8 mouse cellular contexts compared by ENCODE assay signal in genomic region chr2:143862484-143863231, GRCm38 (mm10). TPM values are rescaled to one million over a fixed set of nuclear protein-coding genes. Genes with fewer than 3 reads are reported as not detected.
DNase-seq lines count a peak whose midpoint lies in the region; ATAC-seq lines count a peak whose summit lies in the region.

Gene Bfsp1, minus strand, starts transcription at chr2:143863173.

- peak; percentile 16 for DNase-seq in right cerebral cortex, adult 18-20 months
- DNase-seq in right cerebral cortex, postnatal 36 days (ENCODE audit: low spot score in 2 of 2): no peak
- DNase-seq in kidney, postnatal 14 days: peak; percentile 67
- DNase-seq in lung, postnatal 4 days: peak; percentile 69 to 86
- DNase-seq in right cerebral cortex, postnatal 25 days: peak; percentile 22
- DNase-seq in spleen, adult 12 weeks (ENCODE audit: low spot score): no peak

- H3K9ac ChIP-seq in embryonic facial prominence, embryonic 13.5 days: peak within 1 kb of the TSS; percentile 83
- peak within 1 kb of the TSS; percentile 81 for H3K9ac ChIP-seq in heart, embryonic 14.5 days (ENCODE audit: low read length)

- no peaks in the 10 kb centered on the region for H3K36me3 ChIP-seq in embryonic facial prominence, embryonic 13.5 days
- H3K36me3 ChIP-seq in heart, embryonic 14.5 days (ENCODE audit: control insufficient read depth, insufficient read depth, low read length): no peaks in the 10 kb centered on the region

- WGBS in embryonic facial prominence, embryonic 13.5 days: 3% methylated on average over 80 of the region's 86 CpGs
- 3% methylated on average over 75 of the region's 86 CpGs for WGBS in heart, embryonic 14.5 days

- peak within 1 kb of the TSS; percentile 48 for H3K4me3 ChIP-seq in embryonic facial prominence, embryonic 13.5 days
- H3K4me3 ChIP-seq in heart, embryonic 14.5 days (ENCODE audit: control insufficient read depth in 1 of 2, insufficient read depth in 1 of 2, low read depth in 1 of 2, low read length in 2 of 2): peak within 1 kb of the TSS; percentile 38 to 49

- H3K27me3 ChIP-seq in embryonic facial prominence, embryonic 13.5 days: peaks cover 5% of the 10 kb centered on the region; the same call in 1 of the 2 replicates
- no peaks in the 10 kb centered on the region for H3K27me3 ChIP-seq in heart, embryonic 14.5 days (ENCODE audit: control insufficient read depth, insufficient read depth, low read length)

- H3K4me2 ChIP-seq in embryonic facial prominence, embryonic 13.5 days: peak within 1 kb of the TSS; percentile 70
- H3K4me2 ChIP-seq in heart, embryonic 14.5 days (ENCODE audit: low read length): peak within 1 kb of the TSS; percentile 68

- H3K27ac ChIP-seq in embryonic facial prominence, embryonic 13.5 days: peak within 1 kb of the TSS; percentile 29; the same call in 1 of the 2 replicates
- H3K27ac ChIP-seq in heart, embryonic 14.5 days (replicated peaks in 1 of 2; ENCODE audit: control insufficient read depth in 1 of 2, insufficient read depth in 1 of 2, low read depth in 2 of 2, low read length in 2 of 2): peak within 1 kb of the TSS in 1 of 2 experiments; percentile 20; a peak in 2 of 4 replicates

- H3K4me1 ChIP-seq in embryonic facial prominence, embryonic 13.5 days: peaks cover 8% of the 10 kb centered on the region; the same call in 1 of the 2 replicates
- H3K4me1 ChIP-seq in heart, embryonic 14.5 days (ENCODE audit: control insufficient read depth in 2 of 2, insufficient read depth in 2 of 2, low read length in 2 of 2): peaks cover 2 to 8% of the 10 kb centered on the region in 2 experiments; a peak in 3 of 4 replicates

- no peaks in the 10 kb centered on the region for H3K9me3 ChIP-seq in embryonic facial prominence, embryonic 13.5 days
- H3K9me3 ChIP-seq in heart, embryonic 14.5 days (ENCODE audit: control insufficient read depth, low read length): no peaks in the 10 kb centered on the region

- ATAC-seq in embryonic facial prominence, embryonic 13.5 days (ENCODE audit: insufficient number of reproducible peaks, insufficient read depth, low FRiP score, low TSS enrichment, low read depth): peak; percentile 48; the same call in 1 of the 2 replicates
- ATAC-seq in heart, embryonic 14.5 days (ENCODE audit: insufficient number of reproducible peaks, insufficient read depth, low FRiP score, low read depth): peak; percentile 79

RNA-seq across cellular contexts. Expression of gene Bfsp1, which starts in this region (rescaled TPM):
- 2.8 and 3.5 TPM in 2 replicates for polyA plus RNA-seq in embryonic facial prominence, embryonic 13.5 days (2015; fragmentation: Nextera tagmentation; extraction: Ambion mirVana)
- 2.1 and 2.2 TPM in 2 replicates for polyA plus RNA-seq in heart, embryonic 14.5 days (2014; fragmentation: Nextera tagmentation; extraction: Ambion mirVana)

Comparison
In these comparisons a context has a peak if more than half of its experiments do, and no peak if none do; other contexts are left out.
1. DNase-seq: peak in right cerebral cortex, adult 18-20 months (single experiment), kidney, postnatal 14 days (single experiment), lung, postnatal 4 days (2 of 2) and right cerebral cortex, postnatal 25 days (single experiment); none in right cerebral cortex, postnatal 36 days (0 of 2) and spleen, adult 12 weeks (single experiment).